Mouse (Mus musculus) thymus, postnatal 10 days (tissue): ENCODE measurements at regions not wholly inside any gene's neighbourhood (a gene's known extent, or its start where the extent isn't known, plus 50 kb on each side); places are given as distances from the start of the nearest gene placed in this dataset.
A peak's percentile ranks its signal among the peaks of the same experiment; 100 is the strongest.

Experiments used
- DNase-seq, 2 experiments: peaks; one replicate each; pipeline ENCODE4 v3.0.0; 2021; ENCODE audit warnings: low spot score in 2 of 2

DNA sequence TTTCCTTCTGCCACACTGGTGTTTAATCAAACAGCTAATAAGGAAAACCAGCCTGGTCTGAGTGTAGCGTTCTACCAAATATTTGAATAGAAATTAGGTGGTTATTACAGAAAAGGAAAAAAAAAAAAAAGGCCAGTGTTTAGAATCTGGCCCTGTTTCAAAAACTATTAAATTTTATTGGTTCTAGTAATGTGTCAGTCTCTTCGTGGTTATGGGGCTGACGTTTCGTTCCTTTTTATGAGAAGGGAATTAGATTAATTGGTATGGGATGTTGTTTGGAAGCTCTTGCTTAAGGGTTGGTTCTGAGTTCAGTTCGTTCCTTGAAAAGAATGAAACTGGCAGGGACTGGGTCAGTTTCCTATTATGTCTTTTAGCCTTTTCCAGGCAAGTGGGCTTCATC lies 241.5 kb upstream of the Mmadhc start:
- DNase-seq = no peak

DNA sequence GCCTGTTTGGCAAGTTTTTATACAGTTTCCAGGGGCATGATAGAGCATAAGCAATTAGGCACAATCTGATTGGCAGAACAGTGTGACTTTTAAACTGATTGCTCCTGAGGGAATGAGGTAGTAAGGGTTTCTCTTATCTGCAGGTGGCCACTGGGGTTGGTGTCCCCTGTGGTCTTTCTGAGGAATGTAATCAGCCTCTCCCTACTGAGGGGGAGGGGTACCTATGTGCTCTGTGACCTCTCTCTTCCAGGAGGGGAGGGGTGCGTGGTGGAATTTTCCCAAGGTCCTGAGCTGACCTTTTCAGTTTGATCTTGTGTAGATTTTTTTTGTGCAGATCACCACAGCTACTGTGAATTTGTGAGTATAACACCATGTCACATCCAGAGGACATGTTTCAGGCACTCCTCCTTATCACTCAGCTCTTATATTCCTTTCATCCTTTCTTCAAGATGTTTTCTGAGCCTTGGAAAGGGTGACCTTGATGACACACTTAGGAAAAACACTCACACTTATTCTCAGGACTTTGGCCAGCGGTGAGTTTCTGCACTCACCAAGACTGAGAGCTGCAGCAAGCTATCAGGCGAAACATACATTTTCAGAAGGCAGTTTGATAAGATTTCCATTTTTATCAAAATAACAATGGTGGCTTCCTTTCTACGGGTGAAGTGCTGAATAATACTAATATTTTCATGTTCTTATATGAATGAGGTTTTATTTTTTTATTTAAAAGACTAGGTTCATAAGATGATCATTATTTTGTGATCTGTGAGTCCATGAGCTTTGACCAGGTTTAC lies 238.7 kb upstream of the Mmadhc start:
- DNase-seq = no peak

DNA sequence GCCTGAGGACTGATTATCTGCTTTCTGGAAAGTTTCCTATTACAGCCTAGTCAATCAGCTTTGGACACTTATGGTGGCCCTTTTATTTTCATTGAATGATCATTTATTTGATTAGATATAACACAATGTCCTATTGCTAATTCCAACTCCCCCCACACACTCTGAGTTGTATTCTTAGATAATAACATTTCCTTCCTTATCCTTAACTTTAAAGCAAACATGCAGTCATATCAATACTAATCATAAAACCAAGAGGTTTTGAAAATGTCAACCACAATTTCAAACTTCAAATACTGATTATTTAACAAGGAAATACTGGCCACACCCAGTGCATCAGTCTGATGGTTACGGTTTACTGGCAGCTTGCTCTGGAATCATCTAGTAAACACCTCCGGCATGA lies 237.1 kb upstream of the Mmadhc start:
- DNase-seq = no peak

DNA sequence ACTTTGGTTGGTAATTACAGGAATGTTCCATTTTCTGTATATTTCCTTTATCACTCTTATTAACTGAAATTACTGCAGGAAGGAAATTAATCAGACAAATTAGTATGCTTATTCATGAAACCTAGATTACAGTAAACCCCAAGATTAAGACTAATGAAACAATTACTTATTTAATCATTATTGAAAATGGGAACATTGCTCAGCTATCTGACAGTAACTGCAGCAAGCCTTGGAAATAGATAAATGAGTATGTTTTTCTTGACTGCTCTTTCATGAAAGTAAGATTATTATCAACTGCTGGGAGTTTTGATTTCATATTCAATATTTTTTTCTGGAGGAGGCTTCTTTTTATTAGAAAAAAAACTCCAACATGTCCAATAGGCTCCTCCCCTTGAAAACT lies 230.8 kb upstream of the Mmadhc start:
- DNase-seq = no peak

DNA sequence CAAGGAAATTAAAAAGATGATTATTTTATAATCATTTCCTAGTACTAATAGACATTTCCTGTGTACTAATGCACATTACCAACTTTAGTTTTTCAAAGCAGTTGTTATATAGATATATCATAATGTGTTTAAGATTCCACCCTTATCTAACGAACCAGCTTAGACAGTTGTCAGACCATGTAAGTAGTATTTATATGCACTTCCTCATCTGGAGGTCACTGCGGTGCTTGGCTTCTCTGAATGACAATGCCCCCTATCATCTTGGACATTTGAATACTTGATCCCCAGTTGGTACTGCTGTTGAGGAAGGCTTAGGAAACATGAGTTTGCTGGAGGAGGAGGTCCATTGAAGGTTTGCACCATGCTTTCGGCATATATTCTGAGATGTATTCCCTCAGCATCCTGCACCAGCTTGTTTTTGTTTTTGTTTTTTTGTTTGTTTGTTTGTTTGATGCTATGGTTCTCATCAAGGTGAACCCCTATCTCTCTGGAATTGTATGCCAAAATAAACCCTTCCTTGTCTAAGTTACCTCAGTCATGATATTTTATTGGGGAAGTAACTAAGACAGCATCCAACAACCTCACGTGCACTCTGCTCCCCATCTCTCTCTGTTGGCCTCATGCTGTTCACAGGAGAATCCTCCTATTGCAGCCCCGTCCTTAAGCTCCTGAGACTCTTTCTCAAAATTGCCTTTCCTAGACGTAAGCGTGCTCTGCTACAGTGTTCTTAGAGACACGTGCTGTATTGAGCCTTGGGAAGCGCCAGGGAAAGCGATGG lies 228.4 kb upstream of the Mmadhc start:
- DNase-seq = no peak

DNA sequence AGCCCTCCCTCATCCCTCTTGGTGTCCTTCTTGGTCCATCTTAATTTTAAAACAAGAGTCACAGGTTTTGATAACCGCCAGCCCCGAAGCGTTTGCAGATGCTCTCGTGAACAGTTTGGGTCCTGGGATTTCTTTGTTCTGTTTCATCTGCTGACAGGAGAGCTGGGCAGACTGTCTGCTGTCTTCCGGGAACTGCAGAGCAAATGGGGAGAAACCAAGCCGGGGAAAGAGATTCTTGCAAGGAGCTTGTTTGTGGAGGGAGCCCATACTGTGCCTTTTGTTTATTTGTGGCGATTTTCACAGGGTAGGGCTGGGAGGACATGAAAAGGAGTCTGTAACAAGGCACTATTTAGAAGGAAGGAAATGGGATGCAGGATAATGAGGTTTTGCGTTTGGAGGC lies 223.6 kb upstream of the Mmadhc start:
- no peak for DNase-seq

DNA sequence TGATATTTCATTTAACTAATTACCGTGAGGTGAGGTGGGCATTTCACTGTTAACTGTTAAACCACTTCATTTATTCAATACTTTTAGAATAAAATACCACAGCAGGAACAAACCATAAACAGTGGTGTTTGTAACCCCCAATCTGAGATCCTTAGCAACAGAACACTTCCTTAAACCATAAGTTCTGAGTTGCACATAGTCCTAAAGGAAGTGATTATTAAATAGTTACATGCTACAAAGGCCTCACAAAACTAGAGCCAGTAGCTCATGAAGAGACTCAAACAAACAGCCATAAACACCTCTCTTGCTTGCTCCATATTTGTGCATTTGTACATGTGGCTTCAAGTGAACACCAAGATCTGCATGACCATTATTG lies 222.5 kb upstream of the Mmadhc start:
- no peak for DNase-seq

DNA sequence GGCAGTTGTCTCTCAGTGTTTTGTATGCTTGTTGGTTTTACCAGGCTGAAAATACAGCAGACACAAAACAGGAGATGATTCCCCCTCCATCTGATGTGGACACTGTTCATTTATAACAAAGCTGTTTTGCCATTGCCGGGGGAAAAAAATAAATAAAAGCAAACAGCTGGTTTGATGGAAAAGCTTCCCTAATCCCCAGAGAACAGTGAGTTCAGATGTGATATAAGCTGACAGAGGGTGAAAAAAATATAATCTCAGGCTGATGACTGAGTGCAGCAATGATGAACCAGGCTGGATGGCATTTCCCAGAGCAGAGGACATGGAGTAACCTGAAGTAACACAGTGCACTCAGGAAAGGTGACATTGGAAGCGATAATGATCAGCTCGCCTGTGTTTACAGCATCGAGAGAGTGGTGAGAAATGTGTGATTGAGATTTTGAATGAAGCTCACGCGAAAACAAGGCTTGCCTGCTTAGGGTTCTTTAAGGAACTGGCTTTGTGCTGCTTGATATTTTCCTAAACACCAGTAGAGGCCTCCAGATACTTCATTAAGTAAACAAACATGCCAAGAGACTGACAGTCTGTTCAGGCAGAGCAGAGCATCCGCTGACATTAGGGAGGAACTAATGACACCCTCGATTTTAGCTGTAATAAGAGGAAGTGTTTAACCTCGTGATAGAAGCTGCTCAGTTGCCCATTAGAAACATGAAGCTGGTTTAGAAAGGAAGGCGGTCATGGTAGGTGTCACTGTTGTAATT lies 221.9 kb upstream of the Mmadhc start:
- DNase-seq = no peak

DNA sequence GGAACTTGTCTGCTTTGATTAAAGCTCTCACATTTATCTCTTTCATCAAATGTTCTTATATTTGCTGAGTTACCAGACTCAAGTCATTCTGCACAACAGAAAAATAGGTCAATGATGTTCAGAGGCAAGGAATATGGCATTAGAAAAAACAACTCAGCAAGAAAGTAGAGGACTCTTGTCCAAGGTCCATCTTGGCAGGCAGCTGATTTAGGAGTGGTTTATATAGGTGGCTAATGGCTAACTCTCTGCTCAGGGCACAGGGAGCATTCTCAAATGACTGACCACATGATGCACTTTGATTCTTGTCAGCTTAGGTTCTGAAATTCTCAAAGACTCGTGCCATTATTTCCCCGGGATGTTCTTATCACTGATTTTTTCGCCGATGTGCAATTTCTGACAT lies 216.7 kb upstream of the Mmadhc start:
- no peak for DNase-seq

DNA sequence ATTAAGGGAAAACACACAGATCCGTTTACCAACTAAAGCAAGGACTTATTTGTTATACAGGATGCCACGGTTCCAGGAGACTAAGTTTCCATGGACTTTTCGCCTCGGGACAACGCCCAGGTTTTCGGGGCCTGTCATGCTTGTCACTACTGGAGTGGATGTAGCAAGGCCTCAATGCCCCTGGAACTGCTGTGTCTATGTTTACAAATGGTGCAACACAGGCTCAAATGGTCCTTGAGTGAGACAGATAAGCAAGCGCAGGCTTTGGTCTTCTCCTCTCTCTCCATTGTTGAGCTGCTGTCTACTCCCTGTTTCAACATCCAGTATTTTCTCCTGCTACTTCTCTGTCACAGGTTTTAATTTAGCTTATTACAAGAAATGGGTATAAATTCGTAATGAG lies 202.1 kb upstream of the Mmadhc start:
- no peak for DNase-seq

DNA sequence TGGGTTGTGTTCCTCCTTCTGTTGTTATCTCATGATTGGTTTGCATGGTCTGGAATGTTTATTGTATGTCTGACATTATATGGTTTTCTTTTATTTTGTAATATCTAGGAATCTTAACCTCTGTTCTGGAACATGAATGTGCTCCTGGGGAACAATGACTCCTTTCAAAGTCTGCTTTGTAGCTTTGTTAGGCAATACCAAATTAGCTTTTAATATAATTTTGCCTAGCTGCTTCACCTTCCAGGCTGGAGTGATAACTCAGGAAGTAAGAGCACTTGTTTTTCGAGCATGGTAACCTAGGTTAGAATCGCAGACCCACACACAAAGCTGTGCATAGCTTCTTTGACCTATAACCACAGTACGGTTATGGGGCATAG lies 199.4 kb upstream of the Mmadhc start:
- no peak for DNase-seq

DNA sequence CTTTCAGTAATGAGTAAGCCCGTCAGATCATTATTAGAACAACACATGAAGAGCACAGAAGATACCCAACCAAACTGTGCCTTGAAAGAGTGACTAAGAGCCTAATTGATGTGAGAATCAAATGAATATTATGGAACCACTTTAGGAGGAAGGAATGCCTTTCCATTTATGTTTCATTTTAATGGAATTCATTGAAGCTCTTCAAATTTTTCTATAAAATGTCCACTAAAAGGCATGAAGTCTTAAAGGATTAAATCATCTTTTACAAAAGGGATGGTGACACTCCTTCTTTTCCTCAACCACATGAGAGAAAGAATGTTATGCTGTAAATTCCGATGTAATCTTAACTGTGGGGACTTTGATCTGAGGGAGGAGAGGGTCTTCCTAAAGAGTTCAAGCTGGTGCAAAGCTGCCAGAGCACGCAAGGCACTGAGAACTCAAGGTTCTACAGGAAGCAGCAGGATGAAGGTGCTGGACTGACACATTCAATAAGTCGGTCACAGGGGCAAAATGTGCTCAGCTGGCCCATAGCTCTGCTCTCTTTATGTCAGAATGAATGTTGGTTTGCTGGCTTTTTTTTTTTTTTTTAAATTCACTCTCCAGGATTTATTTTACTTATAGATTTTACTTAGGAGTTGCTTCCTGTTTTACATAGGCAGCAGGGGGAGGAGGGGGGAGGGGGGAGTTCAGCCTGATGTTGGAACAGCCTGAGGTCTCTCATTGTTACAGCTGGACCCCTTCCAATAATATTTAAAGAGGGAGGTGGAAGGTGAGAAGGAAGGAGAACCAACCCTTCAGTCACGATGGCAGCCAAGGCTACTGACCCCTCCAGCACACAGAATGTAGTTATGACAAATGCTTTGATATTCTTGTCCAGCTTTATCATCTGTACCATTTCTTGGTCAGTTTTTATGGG lies 198.8 kb upstream of the Mmadhc start:
- DNase-seq = no peak

DNA sequence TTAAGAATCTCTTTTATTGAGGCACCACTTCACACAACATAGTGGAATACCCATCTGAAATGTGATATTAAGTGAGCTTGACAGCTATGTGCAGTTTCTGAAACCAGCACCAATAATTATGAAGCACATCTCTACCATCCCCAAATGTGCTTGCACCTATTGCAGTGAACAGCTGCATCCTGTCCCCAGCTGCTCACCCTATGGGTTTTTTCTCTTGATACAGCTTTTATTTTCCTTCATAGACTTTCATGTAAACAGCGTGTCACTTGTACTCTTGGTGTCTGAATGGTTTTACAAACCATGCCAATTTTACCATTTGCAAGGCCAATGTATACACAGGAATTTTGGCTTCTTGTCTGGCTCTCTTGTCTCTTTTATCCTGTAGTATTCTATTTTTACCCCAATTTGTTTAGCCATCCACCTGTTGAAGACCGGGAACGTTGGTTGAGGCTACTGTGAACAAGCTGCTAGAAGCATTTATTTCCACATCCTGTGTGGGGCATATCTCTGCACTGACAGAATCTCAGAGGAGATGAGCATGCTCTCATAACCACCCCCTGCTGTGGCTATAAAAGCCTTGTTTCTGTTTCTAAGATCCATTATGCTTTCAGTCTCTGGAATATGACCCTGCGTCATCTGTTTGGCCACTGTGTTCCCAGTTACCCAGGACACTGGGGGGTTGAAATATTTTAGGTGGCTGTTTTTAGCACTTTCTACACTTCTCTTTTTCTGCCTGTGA lies 197.2 kb upstream of the Mmadhc start:
- peak; percentile 9 to 26 for DNase-seq

DNA sequence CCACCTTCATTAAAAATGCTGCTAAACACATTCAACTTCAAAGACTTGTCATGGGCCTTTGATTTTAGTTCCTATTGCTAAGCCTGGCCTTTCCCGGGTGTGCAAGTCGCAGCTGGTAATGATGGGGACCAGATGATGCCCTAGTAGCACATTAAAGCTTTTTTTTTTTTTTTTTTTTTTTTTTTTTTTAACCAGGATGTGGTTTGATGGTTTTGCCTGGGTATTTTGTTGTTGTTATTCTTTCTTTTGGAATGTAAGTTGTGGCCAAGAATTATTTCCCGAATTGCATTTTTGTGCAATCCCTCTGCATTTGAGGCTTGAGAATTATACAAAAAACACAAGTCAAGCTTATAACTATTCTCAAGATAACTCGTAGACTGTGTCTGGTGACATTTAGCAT lies 167.2 kb upstream of the Mmadhc start:
- no peak for DNase-seq

DNA sequence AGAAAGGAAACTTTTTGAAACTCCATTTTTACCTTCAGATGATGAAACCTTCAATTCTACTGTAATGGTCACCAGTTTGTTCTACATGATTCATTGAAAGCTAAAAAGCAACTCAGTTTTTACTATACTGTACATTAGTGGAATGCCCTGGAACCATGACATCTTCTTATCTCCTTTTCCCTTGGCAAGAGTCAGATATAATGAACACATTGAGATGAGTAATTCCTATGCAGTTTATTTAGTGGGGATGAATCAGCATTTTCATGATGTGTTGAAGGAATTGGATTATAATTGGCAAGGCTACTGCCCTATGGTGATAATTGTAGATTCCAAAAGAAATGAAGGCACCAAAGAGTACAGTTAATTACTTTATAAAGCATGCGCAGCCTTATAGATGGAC lies 165.8 kb upstream of the Mmadhc start:
- no peak for DNase-seq

DNA sequence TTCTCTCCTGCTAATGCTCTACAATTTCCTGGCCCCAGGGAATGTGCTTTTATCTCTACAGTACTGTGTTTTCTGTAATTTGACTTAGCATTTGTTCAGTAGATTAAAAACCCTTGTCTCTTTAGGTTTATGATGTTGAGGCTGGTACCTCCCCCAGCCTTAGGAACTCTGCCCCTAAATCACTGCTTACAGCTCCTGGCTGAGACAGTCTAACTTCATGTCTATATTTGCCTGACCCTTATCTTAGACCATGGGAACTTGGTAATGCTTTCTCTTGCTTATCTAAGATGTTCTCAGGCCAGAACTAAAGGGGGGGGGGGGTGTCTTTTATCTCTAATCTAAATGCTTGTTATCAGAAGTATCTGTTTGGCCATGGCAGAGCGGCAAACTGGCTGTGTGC lies 160.1 kb upstream of the Mmadhc start:
- no peak for DNase-seq

DNA sequence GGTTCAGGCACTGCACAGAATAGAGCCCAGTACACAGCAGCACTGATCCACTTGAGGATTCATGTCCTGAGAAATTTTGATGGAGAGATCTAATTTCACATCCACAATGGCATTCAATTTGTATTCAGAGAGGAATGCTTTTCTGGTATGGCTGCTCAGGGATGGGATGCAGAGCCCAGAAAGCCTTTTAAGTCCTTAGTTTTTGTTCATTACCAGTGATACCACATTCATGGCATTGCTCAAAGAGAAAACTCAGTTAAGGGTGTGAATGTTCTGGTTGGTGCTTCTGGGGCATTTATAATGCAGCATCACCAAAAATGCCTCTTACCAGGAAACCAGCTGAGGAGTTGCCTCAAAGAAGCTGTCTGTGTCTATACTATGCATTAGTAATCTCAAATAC lies 151.5 kb upstream of the Mmadhc start:
- DNase-seq = no peak

DNA sequence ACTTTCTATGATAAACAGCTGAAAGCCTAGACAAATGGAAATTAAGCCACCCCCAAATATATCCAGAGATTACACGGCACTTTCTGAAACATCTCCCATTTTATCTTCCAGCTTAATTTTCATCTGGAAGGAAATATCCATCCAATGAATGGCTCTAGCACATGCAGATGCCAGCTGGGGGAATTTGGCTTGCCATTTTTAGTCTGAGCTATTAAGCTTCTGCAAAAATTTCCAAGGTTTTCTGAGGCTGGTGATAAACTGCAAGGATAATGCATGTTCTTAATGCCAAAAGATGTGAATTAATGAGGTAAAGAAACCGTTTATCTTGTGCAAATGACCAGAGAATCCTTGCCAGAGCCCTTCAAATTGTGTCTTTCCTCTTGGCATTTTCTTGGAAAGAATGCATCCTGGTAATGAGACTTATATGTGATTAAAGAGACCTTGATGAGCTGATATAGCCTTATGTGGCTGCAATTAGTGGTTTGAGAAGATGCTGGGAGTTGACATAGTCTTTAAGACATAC lies 149.4 kb upstream of the Mmadhc start:
- DNase-seq = no peak

DNA sequence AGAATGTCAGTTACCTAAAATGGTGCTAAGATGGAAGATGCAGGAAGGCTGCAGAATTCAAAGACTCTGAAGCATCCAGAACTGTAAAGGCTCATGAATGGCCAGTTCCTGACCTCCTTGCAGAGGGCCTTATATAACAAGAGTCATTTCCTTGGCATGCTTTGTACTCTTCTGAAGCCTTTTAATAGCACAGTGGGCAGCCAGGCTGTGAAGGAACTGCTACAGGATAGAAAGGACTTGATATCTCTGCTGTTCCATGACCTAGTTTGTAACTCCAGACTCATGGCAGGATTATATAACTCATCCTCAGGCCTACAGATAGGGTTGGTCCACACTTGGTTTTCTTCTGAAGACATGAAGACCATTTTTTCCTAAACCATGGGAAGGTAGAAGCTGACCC lies 143.7 kb upstream of the Mmadhc start:
- no peak for DNase-seq

DNA sequence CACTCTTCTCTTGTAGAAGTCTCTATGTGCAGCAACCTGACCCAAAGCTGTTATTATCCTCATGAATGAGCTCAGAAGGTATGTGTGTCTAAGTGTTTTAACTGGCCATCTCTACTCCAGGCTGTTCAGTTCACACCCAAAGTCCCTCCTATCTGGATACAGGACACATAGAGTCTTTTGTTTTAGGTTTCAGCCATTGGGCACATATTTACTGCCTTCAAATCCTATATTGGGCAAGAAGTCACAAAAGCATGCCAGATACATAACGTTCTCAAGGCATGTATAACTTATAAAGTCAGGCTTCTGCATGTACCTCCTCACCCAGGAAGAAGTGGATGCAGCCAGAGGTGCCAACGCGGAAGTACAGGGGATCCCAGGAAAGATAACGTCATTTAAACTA lies 136.6 kb upstream of the Mmadhc start:
- DNase-seq = no peak

DNA sequence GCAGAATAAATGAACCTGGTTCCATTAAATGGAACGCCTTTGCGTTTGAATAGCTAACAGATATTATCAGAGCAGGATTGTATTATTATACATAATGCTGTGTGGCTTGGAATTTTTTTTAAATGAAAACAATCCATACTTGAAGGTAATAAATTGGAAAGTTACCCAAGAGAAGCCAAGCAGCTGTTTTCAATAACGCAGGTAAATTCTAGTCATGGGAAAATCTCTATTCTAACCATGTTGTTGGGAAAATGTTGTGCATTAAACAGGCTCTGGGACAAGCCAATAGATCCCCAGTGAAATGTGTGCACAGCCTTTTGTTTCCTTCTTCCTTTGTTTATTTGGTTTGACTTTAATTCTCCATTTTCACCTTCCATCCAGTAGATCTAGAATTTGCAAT lies 128.6 kb upstream of the Mmadhc start:
- no peak for DNase-seq
